Mouse (Mus musculus) forebrain, postnatal 0 days (tissue): Measurements from ENCODE around the gene Nle1. TPM values are rescaled to one million over a fixed set of nuclear protein-coding genes. Genes with fewer than 3 reads are reported as not detected.

Experiments used
- ATAC-seq: fragments of 200-750 bp; cut with Nextera tagmentation; 2 replicates; pipeline ENCODE4 v1.8.0; 2017; ENCODE audit warnings: mild to moderate bottlenecking, moderate library complexity
- DNase-seq: peaks from one replicate; pipeline ENCODE4 v3.0.0-alpha.2; 2015
- H3K27ac ChIP-seq: fragments of 300-500 bp; sonication (generic); 2 replicates; pipeline ENCODE4 v1.5.1; 2014; ENCODE audit warnings: low read depth, mild to moderate bottlenecking, antibody characterized with exemption, low read length, moderate library complexity, mixed read lengths
- H3K27me3 ChIP-seq: fragments of 300-500 bp; sonication (generic); 2 replicates; pipeline ENCODE4 v1.6.1; 2014; ENCODE audit warnings: mild to moderate bottlenecking, low read length, mixed read lengths; ENCODE audit not compliant: insufficient read depth
- H3K36me3 ChIP-seq: fragments of 300-500 bp; sonication (generic); 2 replicates; pipeline ENCODE4 v1.6.1; 2014; ENCODE audit warnings: mild to moderate bottlenecking, moderate library complexity; ENCODE audit not compliant: insufficient read depth
- H3K4me1 ChIP-seq: fragments of 300-500 bp; sonication (generic); 2 replicates; pipeline ENCODE4 v1.6.1; 2014; ENCODE audit warnings: antibody characterized with exemption; ENCODE audit not compliant: insufficient read depth
- H3K4me2 ChIP-seq: fragments of 300-500 bp; sonication (generic); 2 replicates; pipeline ENCODE4 v1.6.1; 2014; ENCODE audit warnings: low read depth, mild to moderate bottlenecking, moderate library complexity
- H3K4me3 ChIP-seq: fragments of 300-500 bp; sonication (generic); 2 replicates; pipeline ENCODE4 v1.5.1; 2014; ENCODE audit warnings: low read depth, low read length, mixed read lengths
- H3K9ac ChIP-seq: fragments of 300-500 bp; sonication (generic); 2 replicates; pipeline ENCODE4 v1.6.1; 2014; ENCODE audit warnings: mild to moderate bottlenecking
- H3K9me3 ChIP-seq: fragments of 300-500 bp; sonication (generic); 2 replicates; pipeline ENCODE4 v1.6.1; 2016; ENCODE audit warnings: low read length
- CTCF ChIP-seq: sonication (generic); IDR thresholded peaks from 2 replicates; pipeline ENCODE4 v1.5.1; 2016; ENCODE audit warnings: antibody characterized with exemption, control low read depth, low read depth
- WGBS: fragments of 180-500 bp; shearing (Covaris S2); extraction: QIAGEN DNeasy Blood & Tissue Kit; methylation state at CpG from one replicate; pipeline ENCODE4 v1.1.7; 2014; 5-methylcytosine and 5-hydroxymethylcytosine counted together
- polyA plus RNA-seq: library from polyadenylated mRNA; unstranded; fragments of >200 nt; fragmentation: Nextera tagmentation; extraction: Ambion mirVana; gene quantifications from 2 replicates; pipeline ENCODE4 v1.2.1, GENCODE M21; 2015
- total RNA-seq: library from RNA; depleted of rRNA; stranded (reverse); fragments of >200 nt; gene quantifications from 2 replicates; pipeline ENCODE4 v1.2.3, GENCODE M21; 2014

Nle1 gene
- total and polyA plus RNA-seq, 2 experiments from 2014 or later = 26.4 to 34.9 TPM

GRCm38 (mm10) chr11:82891936-82892335, 16.3 kb downstream of the Nle1 start, which contains the start of gene Fndc8:
Gene Fndc8, plus strand, starts transcription at chr11:82892124.
- TF ChIP-seq CTCF = no peak
- no peak for DNase-seq
- no peaks in the 10 kb centered on the region for H3K36me3 ChIP-seq
- no peak within 1 kb of the TSS for H3K27ac ChIP-seq
- 69% methylated on average over 7 of the region's 7 CpGs for WGBS
- no peak within 1 kb of the TSS for H3K4me3 ChIP-seq
- no peaks in the 10 kb centered on the region for H3K9me3 ChIP-seq
- no peaks in the 10 kb centered on the region; the same call in none of the 2 replicates for H3K27me3 ChIP-seq
- ATAC-seq = no peak
- no peak within 1 kb of the TSS for H3K4me2 ChIP-seq
- H3K9ac ChIP-seq = no peak within 1 kb of the TSS
- no peaks in the 10 kb centered on the region for H3K4me1 ChIP-seq

GRCm38 (mm10) chr11:82890342-82890762, 17.9 kb downstream of the Nle1 start, which contains the start of gene Rad51d:
Gene Rad51d, minus strand, starts transcription at chr11:82890614.
- no peaks in the 10 kb centered on the region for H3K4me1 ChIP-seq
- H3K4me2 ChIP-seq = peak within 1 kb of the TSS; percentile 90
- TF ChIP-seq CTCF = peak; percentile 94
- peak within 1 kb of the TSS; percentile 54; the same call in 1 of the 2 replicates for H3K27ac ChIP-seq
- peak within 1 kb of the TSS; percentile 63 for H3K9ac ChIP-seq
- ATAC-seq = peak; percentile 93
- no peaks in the 10 kb centered on the region for H3K9me3 ChIP-seq
- H3K36me3 ChIP-seq = no peaks in the 10 kb centered on the region
- peak within 1 kb of the TSS; percentile 65 for H3K4me3 ChIP-seq
- peak; percentile 94 for DNase-seq
- WGBS = under 1% methylated on average over 26 of the region's 26 CpGs
- H3K27me3 ChIP-seq = no peaks in the 10 kb centered on the region; the same call in none of the 2 replicates

- ATAC-seq (peak; percentile 28), DNase-seq (peak; percentile 55)
- H3K9ac ChIP-seq = peak overlapping the region; percentile 63
- no peak for TF ChIP-seq CTCF
- peak overlapping the region; percentile 90 for H3K4me2 ChIP-seq
- H3K27me3 ChIP-seq = no peaks in the 10 kb centered on the region; the same call in none of the 2 replicates
- no peaks in the 10 kb centered on the region for H3K4me1 ChIP-seq
- H3K9me3 ChIP-seq = no peaks in the 10 kb centered on the region
- H3K27ac ChIP-seq = peak overlapping the region; percentile 54; the same call in 1 of the 2 replicates
- peak overlapping the region; percentile 65 for H3K4me3 ChIP-seq
- 2% methylated on average over 31 of the region's 31 CpGs for WGBS
- no peaks in the 10 kb centered on the region for H3K36me3 ChIP-seq
Observed at GRCm38 (mm10) chr11:82889524-82890341, 18.5 kb downstream of the Nle1 start.

DNA sequence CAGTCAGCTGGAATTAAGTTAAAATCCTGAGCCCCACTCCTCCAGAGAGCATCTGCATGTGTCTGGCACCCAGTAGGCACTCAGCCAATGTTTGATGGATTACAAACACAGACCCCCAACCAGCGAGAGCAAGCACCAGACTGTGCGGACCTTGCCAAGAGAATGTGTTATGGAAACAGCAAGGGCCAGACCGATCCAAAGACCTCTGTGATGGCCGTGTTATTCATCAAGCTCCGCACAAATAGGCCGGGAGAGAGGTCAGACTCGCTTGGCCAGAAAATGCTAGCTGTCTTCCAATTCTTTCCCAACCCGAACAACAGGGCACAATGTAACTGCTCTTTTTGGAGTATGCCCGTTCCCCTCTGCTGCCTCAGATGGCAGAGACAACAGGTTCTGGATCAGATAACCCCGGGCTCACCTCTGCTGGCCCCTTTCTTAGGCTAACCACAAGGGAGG, 19.7 kb downstream of the Nle1 start:
- 30% methylated on average over 10 of the region's 10 CpGs for WGBS
- Histone ChIP-seq H3K27me3 (no peaks in the 10 kb centered on the region; the same call in none of the 2 replicates), H3K4me2 (peak overlapping the region; percentile 90), H3K36me3 (no peaks in the 10 kb centered on the region), H3K9ac (no peak overlapping the region; the same call in 1 of the 2 replicates), H3K4me1 (no peaks in the 10 kb centered on the region), H3K27ac (no peak overlapping the region), H3K9me3 (no peaks in the 10 kb centered on the region), H3K4me3 (no peak overlapping the region)
- DNase-seq (peak; percentile 58), ATAC-seq (peak; percentile 36)
- TF ChIP-seq CTCF = no peak

GRCm38 (mm10) chr11:82886559-82886958, 21.7 kb downstream of the Nle1 start:
- Histone ChIP-seq H3K4me3 (no peak overlapping the region), H3K9ac (no peak overlapping the region), H3K36me3 (0 out of 2 replicates have a peak, but pooled peaks cover 7% of the 10 kb centered on the region), H3K4me1 (no peaks in the 10 kb centered on the region), H3K27me3 (no peaks in the 10 kb centered on the region; the same call in 1 of the 2 replicates), H3K9me3 (no peaks in the 10 kb centered on the region), H3K4me2 (no peak overlapping the region), H3K27ac (no peak overlapping the region)
- 91% methylated on average over 3 of the region's 3 CpGs for whole genome bisulfite sequencing
- ATAC-seq (no peak), DNase-seq (no peak)
- peak; percentile 56 for TF ChIP-seq CTCF

DNA sequence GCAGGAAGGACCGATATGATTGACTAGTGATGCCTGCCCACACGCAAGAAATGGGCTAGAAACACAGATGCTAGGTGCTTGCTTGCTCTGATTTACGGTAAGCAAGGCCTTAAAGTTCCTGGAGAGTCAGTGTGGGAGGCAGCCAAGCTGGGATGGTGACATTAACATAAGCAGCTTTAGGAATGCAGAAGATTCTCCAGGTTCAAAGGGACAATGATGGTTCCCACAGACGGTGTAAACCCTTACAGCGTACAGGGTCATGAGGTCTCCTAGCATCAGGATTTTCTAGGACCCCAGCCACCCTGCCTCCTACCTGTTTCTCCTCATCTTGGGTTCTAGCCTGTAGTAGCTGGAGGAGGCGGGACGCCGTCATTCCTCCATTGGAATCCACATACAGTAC, 25.0 kb downstream of the Nle1 start:
- Histone ChIP-seq H3K4me1 (no peaks in the 10 kb centered on the region), H3K27ac (no peak overlapping the region), H3K4me2 (no peak overlapping the region), H3K9ac (no peak overlapping the region), H3K27me3 (no peaks in the 10 kb centered on the region), H3K9me3 (no peaks in the 10 kb centered on the region), H3K36me3 (peaks cover 13% of the 10 kb centered on the region; the same call in 1 of the 2 replicates), H3K4me3 (no peak overlapping the region)
- no peak for ATAC-seq
- WGBS = 77% methylated on average over 8 of the region's 8 CpGs
- no peak for DNase-seq
- no peak for TF ChIP-seq CTCF

DNA sequence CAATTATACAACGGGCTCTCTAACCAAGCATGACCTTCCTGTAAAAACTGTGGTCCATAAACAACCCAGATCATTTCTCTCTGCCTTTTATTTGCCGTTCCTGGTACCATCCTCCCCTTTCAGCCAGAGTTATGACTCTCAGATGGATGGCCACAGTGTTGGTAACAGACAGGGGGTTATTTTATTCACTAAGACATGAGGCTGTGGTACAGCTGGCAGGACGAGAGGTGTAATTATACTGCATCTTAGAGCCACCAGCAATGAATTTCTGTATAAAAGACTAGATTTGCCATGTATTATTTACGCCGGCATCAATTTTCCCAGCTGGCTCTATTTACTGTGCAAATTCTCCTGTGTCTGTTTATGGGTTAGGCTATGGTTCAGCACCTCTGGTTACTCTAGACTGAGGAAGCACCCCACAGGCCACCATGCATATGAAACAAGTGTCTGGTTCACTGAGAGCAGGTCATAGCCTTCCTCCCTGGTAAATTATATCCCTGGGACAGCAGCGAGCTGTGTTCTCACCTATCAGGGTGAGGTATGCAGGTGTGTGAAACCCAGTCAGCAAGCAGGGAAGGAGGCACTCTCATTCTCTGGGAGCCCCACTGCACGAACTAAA, 30.4 kb downstream of the Nle1 start:
- DNase-seq (no peak), ATAC-seq (no peak)
- Histone ChIP-seq H3K4me3 (no peak overlapping the region), H3K9me3 (no peaks in the 10 kb centered on the region), H3K4me1 (no peaks in the 10 kb centered on the region), H3K4me2 (no peak overlapping the region), H3K27me3 (no peaks in the 10 kb centered on the region), H3K9ac (no peak overlapping the region), H3K36me3 (peaks cover 10% of the 10 kb centered on the region; the same call in 1 of the 2 replicates), H3K27ac (no peak overlapping the region; the same call in 1 of the 2 replicates)
- WGBS = 74% methylated on average over 7 of the region's 7 CpGs
- TF ChIP-seq CTCF = no peak
